Mouse (Mus musculus): ENCODE results near the gene Gm21958. TPM values are rescaled to one million over a fixed set of nuclear protein-coding genes. Genes with fewer than 3 reads are reported as not detected.

Gene Gm21958
- polyA plus RNA-seq (2012; fragmentation: generic; extraction: Trizol) = not detected

GRCm38 (mm10) chr3:54714253-54714652 is at the start of gene Gm21958:
Gene Gm21958 (minus strand): TSS chr3:54714353.
- TF ChIP-seq E2F4 (IDR thresholded peaks at IDR 0.05; ENCODE audit: insufficient read depth) (no peak), MAX (IDR thresholded peaks at IDR 0.05; ENCODE audit: low read depth) (no peak), SRF (IDR thresholded peaks at IDR 0.05; ENCODE audit: control insufficient read depth, insufficient read length, low read depth) (no peak), POLR2AphosphoS2 (IDR thresholded peaks at IDR 0.05; ENCODE audit: insufficient read length, low read depth) (no peak), POLR2A (IDR thresholded peaks at IDR 0.05; ENCODE audit: insufficient read length, low read depth) (no peak), MYOG (IDR thresholded peaks at IDR 0.05; ENCODE audit: control insufficient read depth in 1 of 3, insufficient read depth in 1 of 3, insufficient read length in 2 of 3, low read depth in 2 of 3) (no peak), REST (IDR thresholded peaks at IDR 0.05; ENCODE audit: insufficient read depth, insufficient read length) (no peak), TCF3 (IDR thresholded peaks at IDR 0.05; ENCODE audit: insufficient read length, low read depth) (no peak), USF1 (IDR thresholded peaks at IDR 0.05; ENCODE audit: low read depth) (no peak), MYOD1 (IDR thresholded peaks at IDR 0.05; ENCODE audit: control insufficient read depth in 1 of 3, insufficient read length in 2 of 3, low read depth in 2 of 3) (no peak), TCF12 (IDR thresholded peaks at IDR 0.05; ENCODE audit: insufficient read depth, poor library complexity, severe bottlenecking) (no peak), CEBPB (IDR thresholded peaks at IDR 0.05; ENCODE audit: insufficient read depth, poor library complexity, severe bottlenecking) (no peak)

GRCm38 (mm10) chr3:54761258-54761657 is 47.1 kb upstream of the Gm21958 start:
- Histone ChIP-seq H3K36me3 (ENCODE audit: control insufficient read depth, insufficient read depth) (no peaks in the 10 kb centered on the region), H3K79me2 (ENCODE audit: control insufficient read depth, insufficient read depth) (no peaks in the 10 kb centered on the region), H3K4me2 (ENCODE audit: low read depth) (no peak overlapping the region), H3K4me3 (no peak overlapping the region), H3ac (ENCODE audit: control insufficient read depth, insufficient read length) (no peak overlapping the region), H3K27me3 (ENCODE audit: control insufficient read depth, insufficient read depth, insufficient read length) (no peaks in the 10 kb centered on the region)
- TF ChIP-seq TCF12 (IDR thresholded peaks at IDR 0.05; ENCODE audit: insufficient read depth, poor library complexity, severe bottlenecking) (no peak), MYOG (IDR thresholded peaks at IDR 0.05; ENCODE audit: control insufficient read depth in 1 of 3, insufficient read depth in 1 of 3, insufficient read length in 2 of 3, low read depth in 2 of 3) (no peak), USF1 (IDR thresholded peaks at IDR 0.05; ENCODE audit: low read depth) (no peak), MYOD1 (IDR thresholded peaks at IDR 0.05; ENCODE audit: control insufficient read depth in 1 of 3, insufficient read length in 2 of 3, low read depth in 2 of 3) (no peak), TCF3 (IDR thresholded peaks at IDR 0.05; ENCODE audit: insufficient read length, low read depth) (no peak), CEBPB (IDR thresholded peaks at IDR 0.05; ENCODE audit: insufficient read depth, poor library complexity, severe bottlenecking) (no peak), E2F4 (IDR thresholded peaks at IDR 0.05; ENCODE audit: insufficient read depth) (no peak), REST (IDR thresholded peaks at IDR 0.05; ENCODE audit: insufficient read depth, insufficient read length) (no peak), POLR2A (IDR thresholded peaks at IDR 0.05; ENCODE audit: insufficient read length, low read depth) (no peak), SRF (IDR thresholded peaks at IDR 0.05; ENCODE audit: control insufficient read depth, insufficient read length, low read depth) (no peak), MAX (IDR thresholded peaks at IDR 0.05; ENCODE audit: low read depth) (no peak)

More at GRCm38 (mm10) chr3:54714253-54714652, at the start of gene Gm21958:
- H3K36me3 ChIP-seq (ENCODE audit: control insufficient read depth, insufficient read depth) = peaks cover 84% of the 10 kb centered on the region
- H3ac ChIP-seq (ENCODE audit: control insufficient read depth, insufficient read length) = no peak within 1 kb of the TSS
- no peaks in the 10 kb centered on the region for H3K27me3 ChIP-seq (ENCODE audit: control insufficient read depth, insufficient read depth, insufficient read length)
- H3K4me2 ChIP-seq (ENCODE audit: low read depth) = no peak within 1 kb of the TSS
- H3K4me3 ChIP-seq = no peak within 1 kb of the TSS
- no peaks in the 10 kb centered on the region for H3K79me2 ChIP-seq (ENCODE audit: control insufficient read depth, insufficient read depth)

DNA sequence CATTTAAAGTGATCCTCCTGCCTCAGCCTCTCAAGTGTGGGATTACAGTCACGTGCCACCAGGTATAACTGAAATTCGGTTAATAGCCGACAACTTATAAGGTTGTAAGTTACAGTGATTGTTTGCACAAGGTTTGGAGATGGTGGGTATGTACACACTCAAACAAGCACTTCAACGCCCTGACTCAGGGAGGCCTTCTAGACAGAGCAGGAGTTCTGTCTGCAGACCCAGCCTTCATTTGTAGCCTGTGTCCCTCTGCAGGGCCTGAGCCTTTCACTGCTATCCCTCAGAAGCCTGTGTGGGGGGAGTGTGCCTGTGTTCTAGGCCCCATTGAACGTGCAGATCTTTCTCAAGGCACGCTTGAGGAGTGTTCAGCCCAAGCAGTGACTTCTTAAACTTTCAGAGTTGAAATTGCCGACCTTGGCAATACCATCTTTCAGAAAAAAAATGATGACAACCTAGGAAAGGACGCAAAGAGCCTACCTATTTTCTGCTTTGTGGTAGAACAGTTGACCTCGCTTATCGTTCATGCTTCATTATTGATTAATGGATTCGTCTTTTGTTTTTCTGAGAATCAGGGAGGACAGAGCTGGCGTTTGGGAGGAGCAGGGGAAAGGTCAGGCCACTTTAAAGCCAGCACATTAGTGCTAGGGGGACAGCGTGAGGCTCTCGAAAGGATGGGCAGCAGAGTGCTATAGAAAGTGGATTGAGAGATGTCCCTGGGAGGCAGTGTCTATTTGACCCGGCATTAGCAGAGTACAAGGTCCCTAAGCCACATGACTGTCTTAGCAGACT is 46.4 kb upstream of the Gm21958 start:
- Histone ChIP-seq H3K4me3 (no peak overlapping the region), H3K79me2 (ENCODE audit: control insufficient read depth, insufficient read depth) (no peaks in the 10 kb centered on the region), H3ac (ENCODE audit: control insufficient read depth, insufficient read length) (no peak overlapping the region), H3K4me2 (ENCODE audit: low read depth) (no peak overlapping the region), H3K27me3 (ENCODE audit: control insufficient read depth, insufficient read depth, insufficient read length) (no peaks in the 10 kb centered on the region), H3K36me3 (ENCODE audit: control insufficient read depth, insufficient read depth) (no peaks in the 10 kb centered on the region)
- TF ChIP-seq TCF12 (IDR thresholded peaks at IDR 0.05; ENCODE audit: insufficient read depth, poor library complexity, severe bottlenecking) = no peak
- TF ChIP-seq MYOD1 (IDR thresholded peaks at IDR 0.05; ENCODE audit: control insufficient read depth in 1 of 3, insufficient read length in 2 of 3, low read depth in 2 of 3) = no peak
- no peak for TF ChIP-seq REST (IDR thresholded peaks at IDR 0.05; ENCODE audit: insufficient read depth, insufficient read length)
- TF ChIP-seq E2F4 (IDR thresholded peaks at IDR 0.05; ENCODE audit: insufficient read depth) = no peak
- no peak for TF ChIP-seq TCF3 (IDR thresholded peaks at IDR 0.05; ENCODE audit: insufficient read length, low read depth)

DNA sequence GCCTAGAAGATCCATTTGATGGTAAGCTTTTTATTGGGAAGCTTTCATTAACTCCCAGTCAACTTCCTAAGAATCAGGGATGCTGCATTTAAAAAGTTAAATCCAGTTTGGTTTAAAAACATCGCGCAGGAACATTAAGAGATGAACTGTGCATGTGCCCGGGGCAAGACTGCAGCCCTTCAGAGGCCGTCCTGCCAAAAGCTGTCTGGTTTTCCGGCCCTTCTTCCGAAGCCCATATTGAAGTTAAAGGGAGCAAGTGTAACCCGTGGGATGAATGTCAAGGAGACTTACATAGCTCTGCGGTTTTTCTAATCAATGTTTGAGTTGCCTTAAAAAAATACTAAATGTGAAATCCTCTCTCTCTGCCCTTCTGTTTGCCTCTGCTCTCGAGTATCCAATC is 45.1 kb upstream of the Gm21958 start:
- H3K4me2 ChIP-seq (ENCODE audit: low read depth) = no peak overlapping the region
- no peaks in the 10 kb centered on the region for H3K79me2 ChIP-seq (ENCODE audit: control insufficient read depth, insufficient read depth)
- H3K4me3 ChIP-seq = no peak overlapping the region
- H3K27me3 ChIP-seq (ENCODE audit: control insufficient read depth, insufficient read depth, insufficient read length) = no peaks in the 10 kb centered on the region
- H3K36me3 ChIP-seq (ENCODE audit: control insufficient read depth, insufficient read depth) = no peaks in the 10 kb centered on the region
- no peak overlapping the region for H3ac ChIP-seq (ENCODE audit: control insufficient read depth, insufficient read length)
- TF ChIP-seq E2F4 (IDR thresholded peaks at IDR 0.05; ENCODE audit: insufficient read depth) (no peak), TCF3 (IDR thresholded peaks at IDR 0.05; ENCODE audit: insufficient read length, low read depth) (no peak), POLR2A (IDR thresholded peaks at IDR 0.05; ENCODE audit: insufficient read length, low read depth) (no peak), MAX (IDR thresholded peaks at IDR 0.05; ENCODE audit: low read depth) (no peak), SRF (IDR thresholded peaks at IDR 0.05; ENCODE audit: control insufficient read depth, insufficient read length, low read depth) (no peak), POLR2AphosphoS2 (IDR thresholded peaks at IDR 0.05; ENCODE audit: insufficient read length, low read depth) (no peak), USF1 (IDR thresholded peaks at IDR 0.05; ENCODE audit: low read depth) (no peak), MYOG (IDR thresholded peaks at IDR 0.05; ENCODE audit: control insufficient read depth in 1 of 3, insufficient read depth in 1 of 3, insufficient read length in 2 of 3, low read depth in 2 of 3) (no peak), MYOD1 (IDR thresholded peaks at IDR 0.05; ENCODE audit: control insufficient read depth in 1 of 3, insufficient read length in 2 of 3, low read depth in 2 of 3) (no peak), TCF12 (IDR thresholded peaks at IDR 0.05; ENCODE audit: insufficient read depth, poor library complexity, severe bottlenecking) (no peak), REST (IDR thresholded peaks at IDR 0.05; ENCODE audit: insufficient read depth, insufficient read length) (no peak), CEBPB (IDR thresholded peaks at IDR 0.05; ENCODE audit: insufficient read depth, poor library complexity, severe bottlenecking) (no peak)
